Mouse (Mus musculus): ENCODE data around the gene Pde4b.

DNA sequence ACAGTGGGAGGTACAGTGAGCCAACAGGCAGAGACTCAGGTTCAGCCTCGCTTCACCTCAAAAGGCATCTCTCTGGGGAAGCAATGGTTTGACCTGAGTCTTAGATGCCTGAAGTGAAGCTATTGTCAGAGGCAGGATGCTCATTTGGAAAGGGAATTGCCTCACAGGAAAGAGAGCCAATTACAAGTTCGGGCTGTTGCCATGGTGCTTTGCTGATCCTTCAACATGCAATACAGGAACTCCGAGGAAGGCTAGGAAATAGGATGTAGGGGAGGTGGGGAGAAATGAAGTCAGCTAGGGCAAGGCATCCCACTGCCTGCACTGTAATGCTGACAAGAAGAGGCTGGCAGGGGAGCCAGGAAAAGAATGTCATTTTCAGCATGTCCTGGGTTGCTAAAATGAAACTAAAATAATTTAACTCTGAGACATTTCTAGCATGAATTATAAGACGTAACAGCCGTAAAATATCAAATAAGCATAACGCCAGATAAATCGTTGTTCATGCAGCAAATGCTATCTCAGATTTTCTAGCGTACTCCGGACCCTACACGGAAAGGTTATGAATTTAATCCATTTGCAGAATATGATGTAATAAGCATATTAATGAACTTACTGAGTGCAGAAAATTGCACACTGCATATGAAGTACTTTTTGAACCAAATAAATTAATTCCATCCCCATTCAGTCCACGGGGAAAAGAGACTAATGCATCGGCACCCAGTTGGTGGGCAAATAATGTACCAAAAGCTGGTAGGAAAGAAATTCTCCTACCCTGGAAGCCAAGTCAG is 501.5 kb downstream of the Pde4b start:
- TF ChIP-seq CTCF (IDR thresholded peaks at IDR 0.05) (no peak), EP300 (IDR thresholded peaks at IDR 0.05) (no peak)

All from lung, postnatal 0 days (tissue).